Mouse (Mus musculus) midbrain, embryonic 11.5 days (tissue): ENCODE measurements around the gene Sec16b. TPM values are rescaled to one million over a fixed set of nuclear protein-coding genes. Genes with fewer than 3 reads are reported as not detected.

ENCODE experiments used
- ATAC-seq: fragments of 200-750 bp; cut with Nextera tagmentation; 2 replicates; pipeline ENCODE4 v1.8.0; 2017; ENCODE audit warnings: moderate TSS enrichment, moderate library complexity; ENCODE audit not compliant: low FRiP score
- DNase-seq: peaks from one replicate; pipeline ENCODE4 v3.0.0; 2015; ENCODE audit warnings: low spot score; ENCODE audit errors: missing footprints
- H3K27ac ChIP-seq: fragments of 300-500 bp; sonication (generic); 2 replicates; pipeline ENCODE4 v1.5.1; 2014; ENCODE audit warnings: low read depth, low read length
- H3K27me3 ChIP-seq: fragments of 300-500 bp; sonication (generic); 2 replicates; pipeline ENCODE4 v1.6.1; 2014; ENCODE audit warnings: mild to moderate bottlenecking, low read length, moderate library complexity, mixed read lengths; ENCODE audit not compliant: control insufficient read depth, insufficient read depth
- H3K36me3 ChIP-seq: fragments of 300-500 bp; sonication (generic); 2 replicates; pipeline ENCODE4 v1.6.1; 2014; ENCODE audit warnings: mild to moderate bottlenecking, low read length, moderate library complexity, mixed read lengths; ENCODE audit not compliant: control insufficient read depth, insufficient read depth
- H3K4me1 ChIP-seq: fragments of 300-500 bp; sonication (generic); 2 replicates; pipeline ENCODE4 v1.6.1; 2014; ENCODE audit warnings: low read length; ENCODE audit not compliant: control insufficient read depth, insufficient read depth
- H3K4me2 ChIP-seq: fragments of 300-500 bp; sonication (generic); 2 replicates; pipeline ENCODE4 v1.6.1; 2014; ENCODE audit warnings: mild to moderate bottlenecking, moderate library complexity
- H3K4me3 ChIP-seq: fragments of 300-500 bp; sonication (generic); 2 replicates; pipeline ENCODE4 v1.5.1; 2014; ENCODE audit warnings: low read depth, low read length
- H3K9ac ChIP-seq: fragments of 300-500 bp; sonication (generic); 2 replicates; pipeline ENCODE4 v1.6.1; 2014; ENCODE audit warnings: low read length
- H3K9me3 ChIP-seq: fragments of 300-500 bp; sonication (generic); 2 replicates; pipeline ENCODE4 v1.6.1; 2016; ENCODE audit warnings: low read length; ENCODE audit not compliant: control insufficient read depth
- WGBS: fragments of 180-500 bp; shearing (Covaris S2); extraction: QIAGEN DNeasy Blood & Tissue Kit; methylation state at CpG from one replicate; pipeline ENCODE4 v1.1.7; 2014; 5-methylcytosine and 5-hydroxymethylcytosine counted together
- polyA plus RNA-seq: library from polyadenylated mRNA; unstranded; fragments of >200 nt; fragmentation: Nextera tagmentation; extraction: Ambion mirVana; gene quantifications from 2 replicates; pipeline ENCODE4 v1.2.1, GENCODE M21; 2014

The Sec16b gene
- polyA plus RNA-seq, 1 experiment from 2014 or later: 0.55 TPM

- Histone ChIP-seq H3K9me3 (no peaks in the 10 kb centered on the region), H3K4me3 (no peak overlapping the region), H3K27me3 (no peaks in the 10 kb centered on the region), H3K36me3 (no peaks in the 10 kb centered on the region), H3K27ac (no peak overlapping the region), H3K9ac (no peak overlapping the region), H3K4me1 (no peaks in the 10 kb centered on the region), H3K4me2 (no peak overlapping the region)
- DNase-seq (no peak), ATAC-seq (no peak)
- 94% methylated on average over 8 of the region's 8 CpGs for WGBS
Observed at GRCm38 (mm10) chr1:157545056-157545455, 38.5 kb downstream of the Sec16b start.

GRCm38 (mm10) chr1:157547658-157548057, 41.1 kb downstream of the Sec16b start:
- no peaks in the 10 kb centered on the region for H3K4me1 ChIP-seq
- H3K27ac ChIP-seq: no peak overlapping the region
- H3K4me3 ChIP-seq: no peak overlapping the region
- no peak overlapping the region for H3K9ac ChIP-seq
- H3K9me3 ChIP-seq: no peaks in the 10 kb centered on the region
- peak; percentile 31 for DNase-seq
- 84% methylated on average over 5 of the region's 5 CpGs for WGBS
- no peak overlapping the region for H3K4me2 ChIP-seq
- no peaks in the 10 kb centered on the region for H3K36me3 ChIP-seq
- no peak for ATAC-seq
- H3K27me3 ChIP-seq: no peaks in the 10 kb centered on the region

GRCm38 (mm10) chr1:157549721-157550120, 43.2 kb downstream of the Sec16b start:
- Histone ChIP-seq H3K4me3 (no peak overlapping the region), H3K4me1 (no peaks in the 10 kb centered on the region), H3K9ac (no peak overlapping the region), H3K36me3 (no peaks in the 10 kb centered on the region), H3K4me2 (no peak overlapping the region), H3K9me3 (no peaks in the 10 kb centered on the region), H3K27ac (no peak overlapping the region), H3K27me3 (no peaks in the 10 kb centered on the region)
- DNase-seq: no peak
- no peak for ATAC-seq
- 80% methylated on average over 3 of the region's 3 CpGs for WGBS

GRCm38 (mm10) chr1:157552749-157553451, 46.4 kb downstream of the Sec16b start:
- Histone ChIP-seq H3K4me3 (no peak overlapping the region), H3K9me3 (no peaks in the 10 kb centered on the region), H3K4me1 (no peaks in the 10 kb centered on the region), H3K4me2 (no peak overlapping the region), H3K9ac (no peak overlapping the region), H3K27ac (no peak overlapping the region), H3K27me3 (no peaks in the 10 kb centered on the region; the same call in 1 of the 2 replicates), H3K36me3 (no peaks in the 10 kb centered on the region)
- DNase-seq (peak; percentile 93), ATAC-seq (peak; percentile 78)
- WGBS: 62% methylated on average over 7 of the region's 7 CpGs

GRCm38 (mm10) chr1:157554163-157554562, 47.6 kb downstream of the Sec16b start:
- no peak for DNase-seq
- 80% methylated on average over 3 of the region's 3 CpGs for WGBS

GRCm38 (mm10) chr1:157554686-157555530, 48.4 kb downstream of the Sec16b start:
- 0 out of 2 replicates have a peak overlapping the region, but pooled peaks have one; percentile 5 for H3K4me3 ChIP-seq
- no peaks in the 10 kb centered on the region; the same call in 1 of the 2 replicates for H3K27me3 ChIP-seq
- H3K27ac ChIP-seq: no peak overlapping the region
- no peak for DNase-seq
- H3K4me2 ChIP-seq: peak overlapping the region; percentile 19
- no peaks in the 10 kb centered on the region for H3K4me1 ChIP-seq
- peak overlapping the region; percentile 6; the same call in 1 of the 2 replicates for H3K9ac ChIP-seq
- no peak for ATAC-seq
- no peaks in the 10 kb centered on the region for H3K36me3 ChIP-seq
- 28% methylated on average over 27 of the region's 27 CpGs for WGBS
- no peaks in the 10 kb centered on the region for H3K9me3 ChIP-seq

More at GRCm38 (mm10) chr1:157554163-157554562, 47.6 kb downstream of the Sec16b start:
- H3K9ac ChIP-seq: no peak overlapping the region; the same call in 1 of the 2 replicates
- no peaks in the 10 kb centered on the region; the same call in 1 of the 2 replicates for H3K27me3 ChIP-seq
- H3K27ac ChIP-seq: no peak overlapping the region
- no peaks in the 10 kb centered on the region for H3K36me3 ChIP-seq
- H3K4me1 ChIP-seq: no peaks in the 10 kb centered on the region
- H3K9me3 ChIP-seq: no peaks in the 10 kb centered on the region
- H3K4me2 ChIP-seq: no peak overlapping the region
- no peak for ATAC-seq
- no peak overlapping the region for H3K4me3 ChIP-seq

GRCm38 (mm10) chr1:157555738-157556137, 49.2 kb downstream of the Sec16b start:
- ATAC-seq (no peak), DNase-seq (no peak)
- Histone ChIP-seq H3K9ac (no peak overlapping the region), H3K4me1 (no peaks in the 10 kb centered on the region), H3K36me3 (no peaks in the 10 kb centered on the region), H3K27ac (no peak overlapping the region), H3K9me3 (no peaks in the 10 kb centered on the region), H3K4me2 (no peak overlapping the region), H3K4me3 (no peak overlapping the region), H3K27me3 (no peaks in the 10 kb centered on the region; the same call in 1 of the 2 replicates)
- WGBS: 58% methylated on average over 10 of the region's 10 CpGs

- 89% methylated on average over 5 of the region's 5 CpGs for WGBS
- ATAC-seq (no peak), DNase-seq (no peak)
- no peaks in the 10 kb centered on the region; the same call in 1 of the 2 replicates for H3K27me3 ChIP-seq
- no peaks in the 10 kb centered on the region for H3K9me3 ChIP-seq
- no peak overlapping the region for H3K4me3 ChIP-seq
- H3K9ac ChIP-seq: no peak overlapping the region
- H3K4me1 ChIP-seq: no peaks in the 10 kb centered on the region
- H3K27ac ChIP-seq: no peak overlapping the region
- H3K36me3 ChIP-seq: no peaks in the 10 kb centered on the region
- H3K4me2 ChIP-seq: no peak overlapping the region
Observed at GRCm38 (mm10) chr1:157556439-157556838, 49.9 kb downstream of the Sec16b start.

GRCm38 (mm10) chr1:157558145-157558544, 51.6 kb downstream of the Sec16b start:
- Histone ChIP-seq H3K4me2 (no peak overlapping the region), H3K9ac (no peak overlapping the region), H3K27ac (no peak overlapping the region), H3K4me3 (no peak overlapping the region), H3K36me3 (no peaks in the 10 kb centered on the region), H3K4me1 (no peaks in the 10 kb centered on the region), H3K27me3 (no peaks in the 10 kb centered on the region; the same call in 1 of the 2 replicates), H3K9me3 (no peaks in the 10 kb centered on the region)
- DNase-seq: no peak
- ATAC-seq: no peak
- WGBS: 55% methylated on average over 5 of the region's 5 CpGs
